Mouse (Mus musculus) kidney, adult 8-10 months (tissue): ENCODE results near the gene Vps51.

Experiments
- DNase-seq, 2 experiments: peaks; one replicate each; pipeline ENCODE4 v3.0.0; 2022

Gene Vps51

GRCm38 (mm10) chr19:6079983-6080480, 3.0 kb upstream of the Vps51 start, which contains the start of gene Tmem262:
TSS of gene Tmem262 (plus strand) at chr19:6080033.
- DNase-seq = no peak

GRCm38 (mm10) chr19:6073889-6074288, 3.1 kb downstream of the Vps51 start:
- no peak for DNase-seq

- no peak for DNase-seq
Observed at GRCm38 (mm10) chr19:6071261-6071660, 5.8 kb downstream of the Vps51 start.

GRCm38 (mm10) chr19:6070571-6071250, 6.3 kb downstream of the Vps51 start:
- DNase-seq = no peak

- DNase-seq = no peak
Observed at GRCm38 (mm10) chr19:6069851-6070250, 7.2 kb downstream of the Vps51 start.

GRCm38 (mm10) chr19:6068951-6069350, 8.1 kb downstream of the Vps51 start:
- DNase-seq = no peak

- peak; percentile 93 to 94 for DNase-seq
Observed at GRCm38 (mm10) chr19:6067724-6068415, 9.2 kb downstream of the Vps51 start, which contains the start of gene Tm7sf2. TSS of gene Tm7sf2 (minus strand) at chr19:6068373.

- peak; percentile 79 to 85 for DNase-seq
Observed at GRCm38 (mm10) chr19:6067011-6067723, 9.9 kb downstream of the Vps51 start.

- DNase-seq = no peak
Observed at GRCm38 (mm10) chr19:6066571-6066970, 10.5 kb downstream of the Vps51 start.

- no peak for DNase-seq
Observed at GRCm38 (mm10) chr19:6063081-6063480, 13.9 kb downstream of the Vps51 start.

GRCm38 (mm10) chr19:6062418-6062817, 14.6 kb downstream of the Vps51 start:
- no peak for DNase-seq

- peak in 1 of 2 experiments; percentile 50 for DNase-seq
Observed at GRCm38 (mm10) chr19:6061641-6062302, 15.3 kb downstream of the Vps51 start.

- DNase-seq = peak; percentile 96 to 97
Observed at GRCm38 (mm10) chr19:6061021-6061533, 16.0 kb downstream of the Vps51 start, which contains the start of gene Znhit2. TSS of gene Znhit2 (plus strand) at chr19:6061192.

- DNase-seq = no peak
Observed at GRCm38 (mm10) chr19:6058966-6059365, 18.1 kb downstream of the Vps51 start.

GRCm38 (mm10) chr19:6058513-6058912, 18.5 kb downstream of the Vps51 start:
- no peak for DNase-seq

- DNase-seq = peak; percentile 98 to 99
Observed at GRCm38 (mm10) chr19:6057313-6058096, 19.5 kb downstream of the Vps51 start, which contains the start of the genes Mrpl49 and Fau. TSS of gene Mrpl49 (minus strand) at chr19:6057785. TSS of gene Fau (plus strand) at chr19:6057844.

- no peak for DNase-seq
Observed at GRCm38 (mm10) chr19:6056696-6057095, 20.3 kb downstream of the Vps51 start.

- peak in 1 of 2 experiments; percentile 3 for DNase-seq
Observed at GRCm38 (mm10) chr19:6054296-6054695, 22.7 kb downstream of the Vps51 start.

GRCm38 (mm10) chr19:6052516-6052915, 24.5 kb downstream of the Vps51 start:
- no peak for DNase-seq

- no peak for DNase-seq
Observed at GRCm38 (mm10) chr19:6048681-6049410, 28.2 kb downstream of the Vps51 start.

- no peak for DNase-seq
Observed at GRCm38 (mm10) chr19:6047899-6048166, 29.2 kb downstream of the Vps51 start.
